Comparison of ENCODE assay signal across 11 mouse cellular contexts in genomic region chr16:22348478-22349270, GRCm38 (mm10).
DNase-seq lines count a peak whose midpoint lies in the region; ATAC-seq and TF ChIP-seq lines count a peak whose summit lies in the region.
"Had no signal": no experiment of that assay in that cellular context is flagged by ENCODE, and none has a peak within 500 bp of the region (broad histone marks: within the 10 kb centered on the region; RNA-seq: fewer than 3 reads in every experiment).

No protein-coding gene starts in this region.

- no peak overlapping the region for H3K27ac ChIP-seq in heart, embryonic 13.5 days (replicated peaks)
- H3K27ac ChIP-seq in midbrain, embryonic 10.5 days (replicated peaks), result 0 out of 2 replicates have a peak overlapping the region, but pooled peaks have one; percentile 38
- H3K27ac ChIP-seq in midbrain, embryonic 15.5 days, result no peak overlapping the region
- no peak overlapping the region for H3K27ac ChIP-seq in thymus, adult 2 months (ENCODE audit: control insufficient read depth, insufficient read depth, low read length)
- H3K27ac ChIP-seq: gastrocnemius, adult 2 months; macrophage had no signal

- TF ChIP-seq CTCF in thymus, adult 2 months (IDR thresholded peaks at IDR 0.05; ENCODE audit: borderline replicate concordance, control insufficient read depth, extremely low read depth, insufficient read depth, low read length, poor library complexity), result no peak

- H3K36me3 ChIP-seq in heart, embryonic 13.5 days, result no peaks in the 10 kb centered on the region
- H3K36me3 ChIP-seq in midbrain, embryonic 10.5 days, result no peaks in the 10 kb centered on the region
- H3K36me3 ChIP-seq in midbrain, embryonic 15.5 days (replicated peaks), result no peaks in the 10 kb centered on the region
- no peaks in the 10 kb centered on the region for H3K36me3 ChIP-seq in thymus, adult 2 months (ENCODE audit: control insufficient read depth, insufficient read depth, low read length)

- TF ChIP-seq POLR2A in thymus, adult 2 months (IDR thresholded peaks at IDR 0.05; ENCODE audit: control insufficient read depth, extremely low read depth, insufficient read depth, low read length, poor library complexity), result no peak

- 25% methylated on average over 16 of the region's 16 CpGs for WGBS in heart, embryonic 13.5 days
- 37% methylated on average over 16 of the region's 16 CpGs for WGBS in midbrain, embryonic 10.5 days
- WGBS in midbrain, embryonic 15.5 days, result 43% methylated on average over 16 of the region's 16 CpGs
- WGBS in thymus, adult 2 months, result 81% methylated on average over 16 of the region's 16 CpGs

- H3K27me3 ChIP-seq in heart, embryonic 13.5 days (replicated peaks), result no peaks in the 10 kb centered on the region
- no peaks in the 10 kb centered on the region for H3K27me3 ChIP-seq in midbrain, embryonic 10.5 days (ENCODE audit: low read depth, poor library complexity, severe bottlenecking)
- H3K27me3 ChIP-seq in midbrain, embryonic 15.5 days (replicated peaks), result no peaks in the 10 kb centered on the region
- no peaks in the 10 kb centered on the region for H3K27me3 ChIP-seq in thymus, adult 2 months (ENCODE audit: control insufficient read depth, insufficient read depth, low read length)
- H3K27me3 ChIP-seq: CH12.LX had no signal

- H3K4me3 ChIP-seq in heart, embryonic 13.5 days, result no peak overlapping the region
- H3K4me3 ChIP-seq in midbrain, embryonic 10.5 days, result no peak overlapping the region
- H3K4me3 ChIP-seq in midbrain, embryonic 15.5 days, result no peak overlapping the region
- no peak overlapping the region for H3K4me3 ChIP-seq in thymus, adult 2 months (ENCODE audit: control insufficient read depth, insufficient read depth, low read length)
- H3K4me3 ChIP-seq: gastrocnemius, adult 2 months had no signal

- ATAC-seq in heart, embryonic 13.5 days (ENCODE audit: extremely low read depth, insufficient number of reproducible peaks, low FRiP score, low TSS enrichment), result no peak
- ATAC-seq in midbrain, embryonic 15.5 days (replicated peaks), result no peak

- H3K9ac ChIP-seq in heart, embryonic 13.5 days, result 0 out of 2 replicates have a peak overlapping the region, but pooled peaks have one; percentile 66
- H3K9ac ChIP-seq in midbrain, embryonic 15.5 days, result no peak overlapping the region

- no peaks in the 10 kb centered on the region; the same call in 1 of the 2 replicates for H3K9me3 ChIP-seq in heart, embryonic 13.5 days
- H3K9me3 ChIP-seq in midbrain, embryonic 10.5 days (replicated peaks), result no peaks in the 10 kb centered on the region; the same call in 1 of the 2 replicates
- H3K9me3 ChIP-seq in midbrain, embryonic 15.5 days, result 0 out of 2 replicates have a peak, but pooled peaks cover 2% of the 10 kb centered on the region

- intact Hi-C loops in heart, postnatal 10 days (cut with DNase I), result no loop called here

- DNase-seq in heart, postnatal 10 days, result no peak
- DNase-seq in midbrain, embryonic 10.5 days (ENCODE audit: low spot score), result no peak
- peak; percentile 76 for DNase-seq in layer of hippocampus, adult 9-11 months
- DNase-seq in right cerebral cortex, postnatal 25 days, result peak; percentile 76
- DNase-seq in thymus, adult 2 months, result no peak
- no peak for DNase-seq in urinary bladder, postnatal 14 days (ENCODE audit: low spot score)
- DNase-seq: gastrocnemius, adult 2 months had no signal

- peaks cover 9% of the 10 kb centered on the region; the same call in 1 of the 2 replicates for H3K4me1 ChIP-seq in heart, embryonic 13.5 days
- H3K4me1 ChIP-seq in midbrain, embryonic 10.5 days, result peaks cover 6% of the 10 kb centered on the region
- H3K4me1 ChIP-seq in midbrain, embryonic 15.5 days, result no peaks in the 10 kb centered on the region
- peaks cover 7% of the 10 kb centered on the region for H3K4me1 ChIP-seq in thymus, adult 2 months (replicated peaks; ENCODE audit: control insufficient read depth, insufficient read depth, low read length)

- H3K4me2 ChIP-seq in heart, embryonic 13.5 days, result peak overlapping the region; percentile 49
- H3K4me2 ChIP-seq in midbrain, embryonic 15.5 days, result no peak overlapping the region

Comparison
In these comparisons a context has a peak if more than half of its experiments do, and no peak if none do; other contexts are left out.
1. DNase-seq: peak in layer of hippocampus, adult 9-11 months (single experiment) and right cerebral cortex, postnatal 25 days (single experiment); none in heart, postnatal 10 days (0 of 2), midbrain, embryonic 10.5 days (single experiment), thymus, adult 2 months (single experiment) and urinary bladder, postnatal 14 days (single experiment).